Mouse (Mus musculus) monocyte, adult 5-6 weeks (primary cell): ENCODE measurements around the gene Sdhaf3. TPM values are rescaled to one million over a fixed set of nuclear protein-coding genes. Genes with fewer than 3 reads are reported as not detected.
A peak's percentile ranks its signal among the peaks of the same experiment; 100 is the strongest.
"Not testable (repeated sequence)": the region's sequence is repeated elsewhere in the genome, so short reads cannot be mapped to it uniquely, and the experiment has no call there.

Source experiments
- ATAC-seq: fragments of 153-309, 156-312 bp; replicated peaks from 2 replicates; pipeline ENCODE4 v1.8.0; 2017; ENCODE audit warnings: mild to moderate bottlenecking; ENCODE audit not compliant: low TSS enrichment, insufficient number of reproducible peaks, severe bottlenecking, poor library complexity, low FRiP score
- total RNA-seq: library from RNA; stranded (forward); fragments of 200-1000, 200-491, 200-594 nt; gene quantifications from 3 replicates; pipeline ENCODE4 v1.2.3, GENCODE M21; 2017

Sdhaf3 gene
- total RNA-seq: 1.6 to 5.9 TPM (median 5.0 TPM) in 3 replicates

- ATAC-seq: peak; percentile 97
These were observed at the start of gene Sdhaf3 for GRCm38 (mm10) chr6:6955764-6956561. Sdhaf3 (plus strand) TSS chr6:6956004.

- no peak for ATAC-seq
These were observed 46.2 kb upstream of the Sdhaf3 start for GRCm38 (mm10) chr6:6909586-6909985.

- no peak for ATAC-seq
These were observed 41.5 kb upstream of the Sdhaf3 start for GRCm38 (mm10) chr6:6914304-6914703.

- ATAC-seq: no peak
These were observed 40.8 kb upstream of the Sdhaf3 start for GRCm38 (mm10) chr6:6914849-6915525.

GRCm38 (mm10) chr6:6915526-6915915 is 40.3 kb upstream of the Sdhaf3 start:
- ATAC-seq: no peak

GRCm38 (mm10) chr6:6917334-6917733 is 38.5 kb upstream of the Sdhaf3 start:
- no peak for ATAC-seq

- no peak for ATAC-seq
These were observed 30.5 kb upstream of the Sdhaf3 start for GRCm38 (mm10) chr6:6925264-6925663.

- ATAC-seq: no peak
These were observed 25.0 kb upstream of the Sdhaf3 start for GRCm38 (mm10) chr6:6930831-6931230.

- no peak for ATAC-seq
These were observed 24.3 kb upstream of the Sdhaf3 start for GRCm38 (mm10) chr6:6931507-6931906.

GRCm38 (mm10) chr6:6940845-6941244 is 15.0 kb upstream of the Sdhaf3 start:
- no peak for ATAC-seq

- ATAC-seq: no peak
These were observed 13.0 kb upstream of the Sdhaf3 start for GRCm38 (mm10) chr6:6942813-6943212.

GRCm38 (mm10) chr6:6947650-6948049 is 8.2 kb upstream of the Sdhaf3 start:
- no peak for ATAC-seq

GRCm38 (mm10) chr6:6955395-6955763 is 425 bp upstream of the Sdhaf3 start:
- ATAC-seq: no peak

- ATAC-seq: not testable (repeated sequence)
These were observed 3.4 kb downstream of the Sdhaf3 start for GRCm38 (mm10) chr6:6959234-6959633.

GRCm38 (mm10) chr6:6997226-6997946 is 41.6 kb downstream of the Sdhaf3 start:
- ATAC-seq: no peak

- no peak for ATAC-seq
These were observed 42.2 kb downstream of the Sdhaf3 start for GRCm38 (mm10) chr6:6997956-6998355.

GRCm38 (mm10) chr6:6999015-6999414 is 43.2 kb downstream of the Sdhaf3 start:
- no peak for ATAC-seq

GRCm38 (mm10) chr6:7003085-7003484 is 47.3 kb downstream of the Sdhaf3 start:
- ATAC-seq: no peak

GRCm38 (mm10) chr6:7004005-7004404 is 48.2 kb downstream of the Sdhaf3 start:
- no peak for ATAC-seq

GRCm38 (mm10) chr6:7038087-7038486 is 82.3 kb downstream of the Sdhaf3 start:
- ATAC-seq: no peak
